Mouse (Mus musculus) adrenal gland, postnatal 36 days (tissue): Measurements from ENCODE around the gene Mrtfa. TPM values are rescaled to one million over a fixed set of nuclear protein-coding genes. Genes with fewer than 3 reads are reported as not detected.

ENCODE experiments used
- DNase-seq, 2 experiments: peaks; one replicate each; pipeline ENCODE4 v3.0.0; 2021; ENCODE audit warnings: mixed read lengths in 1 of 2
- total RNA-seq, 2 experiments: library from RNA; stranded (reverse); gene quantifications; 2 replicates each; pipeline ENCODE4 v1.2.3; 2021

The Mrtfa gene
- total RNA-seq, 2 experiments from 2014 or later = 28.6 to 31.0 TPM

- DNase-seq = no peak
Measured at GRCm38 (mm10) chr15:81197197-81197596, 6.6 kb upstream of the Mrtfa start.

DNA sequence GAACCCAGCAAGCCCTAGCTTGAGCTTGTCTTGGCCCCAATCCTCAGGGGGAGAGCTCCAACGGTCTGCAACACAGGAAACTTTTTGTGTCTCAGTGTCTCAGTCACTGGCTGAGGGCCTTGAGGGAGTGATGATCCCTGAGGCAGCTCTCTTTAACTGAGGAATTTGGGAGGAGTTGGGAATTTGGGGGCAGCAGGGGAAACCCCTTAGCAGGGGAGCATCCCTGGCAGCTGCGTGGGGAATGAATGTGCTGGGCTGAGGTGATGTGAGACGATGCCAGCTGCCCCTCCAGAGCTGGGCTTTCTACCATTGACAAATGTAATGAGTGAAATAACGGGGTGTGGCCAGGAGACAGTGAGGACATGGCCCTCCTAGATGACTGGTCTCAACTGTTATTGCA lies 4.9 kb upstream of the Mrtfa start:
- no peak for DNase-seq

DNA sequence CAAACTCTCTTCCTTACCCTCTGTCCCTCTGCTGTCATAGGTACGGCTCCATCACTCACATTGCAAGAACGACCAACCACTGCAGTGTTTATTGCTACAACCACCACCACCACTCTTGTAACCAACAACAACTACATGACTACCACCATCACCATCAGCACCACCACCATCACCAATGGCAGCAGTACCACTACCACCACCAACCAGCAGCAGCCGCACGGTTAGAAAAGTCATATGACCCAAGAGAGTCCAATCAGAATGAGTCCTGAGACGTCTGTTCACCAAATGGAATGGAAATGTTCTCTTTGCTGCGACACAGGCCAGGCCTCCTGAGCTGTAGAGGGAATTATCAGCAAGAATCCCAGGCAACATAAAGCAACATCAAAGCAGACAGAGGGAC lies 4.2 kb upstream of the Mrtfa start:
- DNase-seq = no peak

DNA sequence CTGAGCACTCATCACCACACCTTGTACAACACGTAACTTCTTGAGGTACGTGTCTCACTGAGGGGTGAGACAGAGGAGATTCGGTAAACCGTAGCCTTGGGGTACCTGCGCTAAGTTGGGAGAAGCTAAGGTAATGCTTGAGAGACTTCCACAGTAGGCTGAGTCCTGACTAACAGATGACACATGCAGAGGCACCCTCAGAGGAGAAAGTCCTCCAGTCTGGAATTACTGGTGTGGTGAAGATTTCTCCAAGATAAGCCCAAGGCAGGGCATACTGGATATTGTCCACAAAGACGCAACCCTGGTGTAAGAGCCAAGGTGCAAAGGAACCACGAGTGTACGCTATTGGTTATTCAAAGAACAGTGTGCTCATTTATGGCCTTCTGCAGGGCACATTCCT lies 2.3 kb upstream of the Mrtfa start:
- no peak for DNase-seq

DNA sequence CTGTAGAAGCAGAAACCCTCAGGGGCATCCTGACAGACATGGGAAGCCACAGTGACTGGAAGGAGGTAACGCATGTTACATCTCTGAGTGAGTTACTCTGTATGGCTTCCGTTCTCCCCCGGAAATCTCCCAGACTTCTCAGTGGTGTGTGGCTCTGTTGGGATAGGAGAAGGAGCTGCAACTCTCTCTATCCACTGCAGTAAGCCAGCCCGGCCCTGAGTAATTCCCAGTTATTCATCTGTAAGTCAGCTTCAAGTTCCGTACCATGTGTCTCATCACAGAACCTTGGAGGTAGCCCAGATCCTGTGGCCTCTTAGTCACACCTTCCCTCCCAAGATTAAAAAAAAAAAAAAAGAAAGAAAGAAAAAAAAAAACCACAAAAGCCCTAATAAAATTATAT lies 1.8 kb upstream of the Mrtfa start:
- DNase-seq = peak; percentile 53 to 62

- no peak for DNase-seq
Measured at GRCm38 (mm10) chr15:81191303-81191702, 746 bp upstream of the Mrtfa start.

GRCm38 (mm10) chr15:81190011-81190629 lies 437 bp downstream of the Mrtfa start:
- peak in 1 of 2 experiments; percentile 22 for DNase-seq

GRCm38 (mm10) chr15:81189061-81189460 lies 1.5 kb downstream of the Mrtfa start:
- DNase-seq = peak in 1 of 2 experiments; percentile 21

GRCm38 (mm10) chr15:81184913-81185312 lies 5.6 kb downstream of the Mrtfa start:
- no peak for DNase-seq

DNA sequence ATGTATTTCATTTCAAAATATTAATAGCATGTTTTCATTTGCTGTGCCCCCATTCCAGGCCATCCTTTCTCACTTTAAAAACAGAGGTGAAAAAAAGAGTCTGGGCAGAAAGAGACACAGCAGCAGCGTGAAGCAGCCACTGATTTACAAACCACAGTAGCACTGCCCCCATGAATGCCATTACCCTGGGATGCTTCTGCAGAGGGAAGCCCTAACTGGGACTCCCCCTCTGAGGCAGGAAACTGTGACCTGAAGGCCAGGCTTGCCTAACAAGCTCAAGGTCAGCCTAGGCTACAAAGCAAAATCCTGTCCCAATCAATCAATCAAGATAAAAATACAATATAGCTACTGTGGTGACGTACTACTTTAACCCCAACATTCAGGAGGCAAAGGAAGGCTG lies 9.3 kb downstream of the Mrtfa start:
- DNase-seq = peak in 1 of 2 experiments; percentile 33

DNA sequence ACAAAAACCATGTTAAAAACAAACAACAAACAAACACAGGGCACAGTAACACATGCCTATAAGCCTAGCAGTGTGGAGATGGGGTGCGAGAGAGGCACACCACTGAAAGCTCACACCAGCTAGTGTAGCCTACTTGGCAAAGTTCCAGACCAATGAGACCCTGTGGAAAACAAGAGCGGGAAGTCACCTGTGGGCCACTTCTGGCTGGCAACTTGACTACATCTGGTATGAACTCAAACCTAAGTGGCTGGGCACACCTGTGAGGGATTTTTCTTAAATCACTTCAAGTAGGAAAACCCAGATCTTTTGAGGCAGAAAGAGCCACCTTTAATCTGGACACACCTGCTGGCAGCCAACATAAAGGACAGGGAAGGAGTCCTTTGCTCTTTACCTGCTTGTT lies 11.0 kb downstream of the Mrtfa start:
- DNase-seq = no peak

DNA sequence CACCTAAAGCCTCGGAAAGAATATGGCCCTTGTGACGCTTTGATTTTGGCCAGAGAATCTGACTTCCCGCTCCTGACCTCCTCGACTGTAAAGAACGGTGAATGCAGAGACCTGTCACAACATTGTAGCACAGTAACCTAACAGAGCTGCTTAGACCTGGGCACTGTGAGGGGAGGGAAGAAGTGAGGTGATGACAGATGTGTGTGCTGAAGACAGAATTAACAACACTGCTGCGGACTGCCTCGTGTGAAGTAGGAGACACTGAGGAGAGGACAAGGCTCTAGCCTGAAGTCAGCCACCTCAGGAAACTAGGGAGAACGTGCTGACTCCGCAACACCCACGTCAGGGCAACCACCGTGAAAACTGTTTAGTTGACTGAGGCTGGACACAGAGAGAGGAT lies 11.9 kb downstream of the Mrtfa start:
- no peak for DNase-seq

DNA sequence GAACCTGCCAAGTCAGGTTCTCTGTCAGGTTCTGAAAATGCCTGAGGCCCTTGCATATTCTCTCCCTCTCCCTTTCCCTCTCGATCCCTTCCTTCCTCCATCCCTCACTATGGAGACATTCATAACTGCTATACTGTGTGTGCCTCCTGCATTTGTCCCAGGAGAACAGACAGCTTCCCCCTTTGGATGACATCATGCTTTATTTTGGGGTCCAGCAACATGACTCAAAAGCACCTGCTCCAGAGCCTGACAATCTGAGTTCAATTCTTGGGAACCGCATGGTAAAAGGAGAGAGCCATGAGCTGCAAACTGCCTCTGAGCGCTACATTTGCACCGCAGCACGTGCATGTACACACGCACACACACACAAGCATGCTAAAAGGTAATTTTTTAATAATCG lies 12.7 kb downstream of the Mrtfa start:
- DNase-seq = no peak

GRCm38 (mm10) chr15:81175633-81176032 lies 14.9 kb downstream of the Mrtfa start:
- DNase-seq = no peak

GRCm38 (mm10) chr15:81172259-81172658 lies 18.3 kb downstream of the Mrtfa start:
- DNase-seq = no peak

- DNase-seq = no peak
Measured at GRCm38 (mm10) chr15:81168735-81169134, 21.8 kb downstream of the Mrtfa start.

- no peak for DNase-seq
Measured at GRCm38 (mm10) chr15:81167831-81168230, 22.7 kb downstream of the Mrtfa start.

GRCm38 (mm10) chr15:81166291-81166690 lies 24.3 kb downstream of the Mrtfa start:
- no peak for DNase-seq

DNA sequence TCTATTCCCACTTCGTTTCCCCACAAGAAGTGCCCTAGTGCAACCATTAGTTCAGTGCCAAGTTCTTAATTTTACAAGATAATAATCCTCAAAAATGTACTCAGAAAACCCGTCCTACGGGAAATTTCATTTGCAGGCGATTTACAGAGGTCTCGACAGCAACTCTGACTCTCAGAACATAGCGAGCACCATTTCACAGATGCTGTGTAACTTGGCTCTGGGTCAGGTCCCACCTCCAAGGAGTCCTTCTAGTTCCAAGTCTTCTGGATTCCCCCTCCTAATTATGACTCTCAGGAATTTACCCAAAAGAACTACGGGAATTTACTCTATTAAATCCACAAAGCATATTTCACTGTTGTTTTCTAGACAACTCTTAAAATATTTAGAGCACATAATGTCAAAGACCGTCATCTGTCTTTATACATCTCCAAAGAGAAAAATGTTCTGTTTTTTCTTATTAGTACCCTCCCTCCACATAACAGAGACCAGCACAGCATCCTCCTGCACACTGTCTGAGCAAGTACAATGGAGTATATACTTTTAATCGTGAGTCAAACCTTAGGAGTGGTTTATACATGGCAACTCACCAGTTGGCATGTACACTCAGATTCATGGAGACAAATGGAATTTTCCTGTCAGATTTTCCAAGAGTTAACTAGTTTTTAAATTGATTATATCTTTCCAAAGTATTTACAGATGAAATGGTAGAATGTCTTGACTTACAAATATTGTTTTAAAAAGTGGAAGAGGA lies 25.8 kb downstream of the Mrtfa start:
- DNase-seq = no peak

DNA sequence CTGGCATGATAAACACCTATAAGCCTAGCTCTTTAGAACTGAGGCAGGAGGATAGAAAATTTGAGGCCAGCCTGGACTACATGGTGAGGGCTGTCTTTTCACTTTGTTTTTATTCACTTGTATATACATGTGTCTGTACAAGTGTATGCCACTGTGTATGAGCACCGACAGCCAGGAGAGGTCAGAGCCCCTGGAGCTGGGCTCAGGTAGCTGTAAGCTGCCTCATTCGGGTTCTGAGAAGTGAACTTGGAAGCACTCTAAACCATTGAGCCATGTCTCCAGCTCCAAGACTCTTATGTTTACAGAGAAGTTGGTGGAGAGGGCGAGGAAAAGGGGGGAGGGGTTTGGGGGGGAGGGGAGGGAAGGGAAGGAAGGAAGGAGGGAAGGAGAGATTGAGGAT lies 29.0 kb downstream of the Mrtfa start:
- DNase-seq = no peak

GRCm38 (mm10) chr15:81160677-81161076 lies 29.9 kb downstream of the Mrtfa start:
- no peak for DNase-seq

DNA sequence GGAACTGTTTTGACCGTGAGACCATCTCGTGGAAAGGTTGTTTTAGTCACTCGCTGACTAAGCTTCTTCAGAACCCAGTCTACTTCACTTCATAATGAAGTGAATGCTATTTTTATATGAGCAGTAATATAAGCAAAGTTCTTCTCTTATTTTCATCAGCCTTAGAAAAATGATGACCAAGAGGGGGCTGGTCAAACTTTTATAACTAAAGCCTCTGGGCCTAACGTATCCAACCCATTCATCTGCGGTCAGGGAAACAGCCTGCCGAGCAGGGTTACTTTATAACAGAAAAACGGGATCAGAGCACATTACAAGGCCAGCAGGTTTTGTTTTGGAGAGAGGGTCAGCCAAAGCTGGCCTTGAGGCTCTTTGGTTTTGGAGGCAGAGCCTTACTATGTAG lies 31.3 kb downstream of the Mrtfa start:
- no peak for DNase-seq

GRCm38 (mm10) chr15:81158517-81159120 lies 31.9 kb downstream of the Mrtfa start:
- peak; percentile 21 to 23 for DNase-seq

DNA sequence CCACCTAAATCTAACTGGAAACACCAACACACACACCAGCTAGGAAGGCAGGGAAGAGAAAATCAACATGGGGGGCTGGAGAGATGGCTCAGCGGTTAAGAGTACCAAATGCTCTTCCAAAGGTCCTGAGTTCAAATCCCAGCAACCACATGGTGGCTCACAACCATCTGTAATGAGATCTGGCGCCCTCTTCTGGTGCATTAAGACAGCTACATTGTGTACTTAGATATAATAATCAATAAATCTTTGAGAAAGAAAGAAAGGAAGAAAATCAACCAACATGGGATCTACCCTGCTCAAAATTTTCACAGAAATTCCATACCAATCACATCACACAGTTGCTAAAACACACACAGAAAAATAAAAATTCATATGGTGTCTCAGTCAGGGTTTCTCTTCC lies 34.1 kb downstream of the Mrtfa start:
- no peak for DNase-seq
